Mouse (Mus musculus): Measurements from ENCODE around the gene Dhh.

Gene Dhh

DNA sequence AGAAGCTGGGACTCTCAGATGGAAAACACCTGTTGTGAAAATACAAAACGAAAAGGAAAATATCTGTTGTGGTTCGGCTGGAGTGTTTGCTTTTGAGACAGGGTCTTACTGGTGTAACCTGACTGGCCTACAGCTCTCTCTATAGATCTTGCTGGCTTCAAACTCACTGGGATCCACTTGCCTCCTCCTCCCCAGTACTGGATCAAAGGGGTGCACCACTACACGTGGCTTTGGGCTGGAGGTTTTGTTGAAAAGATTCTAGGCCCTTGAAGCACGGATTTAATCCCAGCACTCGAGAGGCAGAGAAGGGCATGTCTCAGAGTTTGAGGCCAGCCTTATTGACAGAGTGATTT is 16.7 kb downstream of the Dhh start:
- intact Hi-C loops (cut with DNase I) = no loop called here

DNA sequence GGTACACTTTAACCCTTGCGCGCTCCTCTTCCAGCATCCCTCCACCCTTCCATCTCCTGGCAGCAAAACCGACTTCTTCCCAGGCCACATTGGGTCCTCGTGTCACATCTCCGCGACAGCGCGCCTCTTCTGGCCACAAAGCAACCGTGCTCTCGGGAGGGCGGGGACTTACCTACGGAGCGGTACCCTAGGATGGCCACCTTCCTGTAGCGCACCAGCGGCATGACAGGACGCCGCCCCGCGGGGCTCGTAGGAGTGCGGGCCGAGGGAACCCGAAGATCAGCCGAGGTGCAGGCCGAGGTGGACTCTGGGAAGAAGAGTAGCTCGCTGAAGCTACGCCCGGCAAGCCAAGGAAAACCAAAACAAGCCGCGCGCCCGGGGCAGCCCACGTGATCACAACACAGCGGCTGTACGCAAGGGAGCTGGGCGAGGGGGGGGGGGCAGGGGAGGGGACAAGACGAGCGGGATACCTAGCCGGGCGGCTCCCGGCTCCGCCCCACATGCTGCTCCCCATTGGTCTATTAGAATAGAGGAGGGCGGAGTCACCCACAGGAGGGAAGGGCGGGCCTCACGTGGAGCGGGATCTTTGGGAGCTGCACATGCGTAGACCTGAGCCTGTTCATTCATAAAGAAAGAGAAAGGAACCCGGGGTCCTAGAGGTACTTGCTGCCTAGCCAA is 17.2 kb downstream of the Dhh start:
- intact Hi-C loops (cut with DNase I) = no loop called here

DNA sequence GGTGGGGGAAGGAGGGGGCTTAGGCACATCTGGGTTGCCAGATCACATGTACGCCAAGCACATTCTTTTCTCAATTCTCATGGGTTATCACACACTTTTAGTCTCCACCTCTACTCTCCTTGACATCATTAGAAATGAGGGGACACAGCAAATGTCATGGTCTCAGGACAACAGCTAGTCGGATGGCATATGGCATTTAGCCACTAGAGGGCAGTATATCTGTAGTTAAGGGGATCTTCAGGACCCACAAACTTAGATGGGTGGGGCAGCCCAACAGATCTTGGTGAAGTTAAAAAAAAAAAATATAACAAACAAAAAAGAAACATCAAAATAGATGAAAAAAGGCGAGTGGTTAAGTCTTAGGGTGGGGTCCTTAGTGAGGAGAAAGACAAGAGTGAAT is 21.0 kb downstream of the Dhh start:
- intact Hi-C loops (cut with DNase I) = loop anchor here (5.0 to 10.0 kb wide), 2 partner anchors 47 to 120 kb away; no protein-coding TSS in a partner anchor

DNA sequence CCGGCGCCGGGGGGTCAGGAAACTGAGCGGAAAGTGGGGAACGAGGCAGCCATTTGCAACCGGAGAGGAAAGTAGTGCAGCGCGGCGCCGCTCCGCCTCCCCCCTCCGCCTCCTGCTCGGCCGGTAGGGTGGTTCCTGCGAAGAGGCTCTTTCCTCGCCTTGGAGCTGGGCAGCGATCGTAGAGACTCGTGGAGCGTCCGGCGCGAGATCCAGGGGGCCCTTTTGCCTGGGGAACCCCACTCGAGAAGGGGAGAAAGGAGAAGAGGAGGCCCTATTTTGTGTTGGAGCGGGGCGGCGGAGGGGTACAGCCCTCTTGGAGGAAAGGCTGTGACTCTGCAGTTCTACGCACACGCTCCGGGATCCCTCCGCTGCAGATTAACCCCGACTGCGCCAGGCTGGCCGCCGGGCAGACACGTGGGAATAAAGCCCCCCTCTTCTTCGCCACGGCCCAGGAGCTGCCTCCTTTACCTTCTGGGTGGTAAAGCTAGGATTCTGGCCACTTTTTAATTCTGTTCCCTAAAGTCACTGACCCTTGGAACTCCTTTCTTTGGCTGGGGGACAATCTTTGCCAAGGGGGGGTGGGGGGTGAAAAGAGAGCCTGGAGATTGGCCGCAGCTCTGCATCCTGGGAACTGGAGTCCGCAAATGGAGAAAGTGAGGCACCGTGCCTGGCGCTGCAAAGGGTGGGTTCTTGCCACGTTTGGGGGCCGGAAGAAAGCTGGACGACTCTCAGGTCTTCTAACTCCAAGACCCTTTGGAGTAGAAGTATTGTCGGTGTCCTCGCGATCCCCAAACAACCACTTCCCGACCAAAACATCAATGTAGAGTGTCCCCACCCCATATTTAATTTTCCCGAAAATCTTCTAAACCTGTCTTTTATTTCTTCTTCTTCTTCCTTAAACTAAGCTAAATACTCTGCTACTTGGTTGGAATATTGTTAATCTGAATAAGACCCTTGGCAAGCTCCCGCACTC is 26.1 kb downstream of the Dhh start:
- intact Hi-C loops (cut with DNase I) = loop anchor here (10.0 kb wide), 1 partner anchor 53 kb away; no protein-coding TSS in a partner anchor

DNA sequence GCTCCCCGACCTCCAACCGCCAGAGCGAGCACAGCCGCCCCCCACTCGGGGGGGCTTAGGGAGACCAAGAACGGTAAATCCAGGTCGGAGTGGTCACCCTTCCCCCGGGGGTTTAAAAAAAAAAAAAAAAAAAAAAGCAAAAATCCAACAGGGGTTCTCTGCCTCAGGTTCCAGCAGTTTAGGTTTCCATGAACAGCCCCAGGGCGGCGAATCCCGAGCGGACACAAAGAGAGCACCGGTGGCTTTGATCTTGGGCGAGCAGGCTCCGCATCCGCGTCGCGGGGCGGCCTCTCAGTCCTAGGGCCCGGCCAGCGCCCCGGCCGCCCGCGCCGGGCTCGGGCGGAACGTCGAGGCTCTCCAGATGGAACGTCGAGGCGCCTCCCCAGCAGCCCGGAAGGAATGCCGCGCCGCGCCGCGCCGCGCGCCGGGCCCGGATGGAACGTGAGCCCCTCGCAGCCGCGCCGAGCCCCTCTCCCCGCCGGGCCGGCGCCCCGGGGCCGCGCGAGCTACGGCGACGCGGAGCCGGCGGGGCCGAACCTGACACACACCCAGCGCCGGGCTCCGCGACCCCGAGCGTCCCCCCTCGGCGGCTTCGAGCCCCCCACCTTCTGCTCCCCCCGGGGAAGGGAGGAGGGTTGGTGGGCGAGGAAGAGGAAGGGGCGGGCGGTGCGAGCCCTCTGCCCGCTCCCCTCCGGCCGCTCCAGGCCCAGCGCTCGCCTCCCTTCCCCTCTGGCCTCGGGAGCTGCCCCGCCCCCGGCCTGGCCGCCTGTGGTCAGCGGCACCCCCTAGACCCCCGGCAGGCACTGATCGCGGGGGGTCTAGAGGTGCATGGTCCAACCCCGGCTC is 27.0 kb downstream of the Dhh start, which contains the start of gene Kmt2d:
Gene Kmt2d, minus strand, starts transcription at position 135 of the 846 bp plus-strand sequence.
- intact Hi-C loops (cut with DNase I) = loop anchor here (10.0 kb wide), 1 partner anchor 54 kb away; no protein-coding TSS in a partner anchor

DNA sequence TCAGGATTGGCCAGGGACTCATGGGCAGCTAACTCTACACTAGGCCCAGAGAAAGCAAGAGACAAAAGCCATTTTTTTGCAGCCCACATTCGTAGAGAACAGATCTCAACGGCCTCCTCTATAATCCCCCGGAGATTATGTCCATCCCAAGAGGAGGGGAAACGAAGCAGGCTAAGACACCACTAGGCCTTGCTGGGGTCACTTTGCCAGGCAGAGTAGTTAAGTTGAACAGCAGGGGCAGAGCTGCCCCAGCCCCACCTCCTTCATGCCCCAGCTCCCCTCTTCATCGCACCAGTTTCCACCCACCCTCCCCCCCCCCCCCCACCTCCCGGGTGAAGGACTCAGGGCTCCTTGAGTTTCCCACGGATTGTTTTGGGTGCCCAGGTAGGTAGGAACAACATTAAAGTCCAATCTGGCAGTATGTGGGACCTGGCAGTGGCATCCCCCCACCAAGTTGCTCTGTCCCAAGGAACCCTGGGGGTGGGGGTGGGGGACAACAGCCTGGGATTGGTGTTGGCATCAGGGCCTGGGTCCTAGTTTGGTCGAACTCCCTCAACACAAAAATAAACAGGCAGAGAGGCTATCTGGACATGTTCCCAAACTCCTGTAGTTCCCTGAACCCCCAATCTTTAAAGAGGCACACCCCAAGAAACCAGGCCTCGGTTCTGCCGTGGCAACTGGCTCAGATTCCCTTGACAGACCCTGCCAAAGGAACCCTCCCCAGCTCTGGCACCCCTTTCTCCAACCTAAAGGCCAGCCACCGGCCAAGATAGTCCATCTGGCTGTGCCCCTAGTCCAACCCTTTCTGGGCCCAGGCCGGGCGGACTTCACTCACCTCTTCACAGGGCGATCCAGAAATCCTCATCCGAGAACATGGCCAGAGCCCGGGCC is 27.9 kb downstream of the Dhh start:
- intact Hi-C loops (cut with DNase I) = loop anchor here (10.0 kb wide), 1 partner anchor 54 kb away; no protein-coding TSS in a partner anchor

DNA sequence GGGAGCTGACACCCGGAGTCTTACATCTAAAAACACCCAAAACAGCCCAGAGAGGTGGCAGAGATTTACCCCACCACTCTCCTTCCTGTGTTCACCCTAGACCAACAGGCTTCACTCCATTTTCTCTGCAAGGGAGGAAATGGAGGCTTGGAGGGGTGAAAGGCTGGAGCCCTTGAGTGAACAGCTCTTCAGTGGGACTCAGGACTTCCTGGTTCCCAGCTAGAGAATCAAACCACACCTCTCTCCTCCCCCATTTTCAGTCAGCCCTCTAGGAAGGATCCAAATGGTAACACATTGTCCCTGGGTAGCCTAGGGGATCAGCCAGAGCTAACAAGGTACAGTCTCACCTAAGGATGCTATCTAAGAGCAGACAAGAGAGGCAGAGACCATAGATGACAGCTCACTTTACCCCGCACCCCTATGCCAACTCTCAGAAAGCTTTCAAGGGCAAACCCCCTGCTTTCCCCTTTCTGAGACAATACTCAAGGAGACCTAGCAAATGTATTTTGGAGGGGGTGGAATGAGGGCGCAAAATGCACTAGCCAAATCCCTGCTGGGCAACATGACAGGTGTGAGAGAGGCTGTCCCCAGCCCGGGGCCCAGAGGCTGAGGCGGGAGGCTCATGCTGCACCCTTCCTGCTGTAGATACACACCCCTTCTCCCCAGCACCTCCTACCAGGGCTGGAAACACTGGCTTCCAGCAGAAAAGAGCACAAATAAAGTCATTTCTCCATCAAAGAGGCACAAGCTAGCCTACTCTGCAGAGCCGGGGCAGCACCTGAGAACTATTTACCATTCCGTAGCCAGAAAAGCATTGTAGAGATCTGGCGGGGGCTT is 28.8 kb downstream of the Dhh start:
- intact Hi-C loops (cut with DNase I) = loop anchor here (5.0 to 10.0 kb wide), 2 partner anchors 37 to 55 kb away; partner anchors contain the start of gene Prkag1

DNA sequence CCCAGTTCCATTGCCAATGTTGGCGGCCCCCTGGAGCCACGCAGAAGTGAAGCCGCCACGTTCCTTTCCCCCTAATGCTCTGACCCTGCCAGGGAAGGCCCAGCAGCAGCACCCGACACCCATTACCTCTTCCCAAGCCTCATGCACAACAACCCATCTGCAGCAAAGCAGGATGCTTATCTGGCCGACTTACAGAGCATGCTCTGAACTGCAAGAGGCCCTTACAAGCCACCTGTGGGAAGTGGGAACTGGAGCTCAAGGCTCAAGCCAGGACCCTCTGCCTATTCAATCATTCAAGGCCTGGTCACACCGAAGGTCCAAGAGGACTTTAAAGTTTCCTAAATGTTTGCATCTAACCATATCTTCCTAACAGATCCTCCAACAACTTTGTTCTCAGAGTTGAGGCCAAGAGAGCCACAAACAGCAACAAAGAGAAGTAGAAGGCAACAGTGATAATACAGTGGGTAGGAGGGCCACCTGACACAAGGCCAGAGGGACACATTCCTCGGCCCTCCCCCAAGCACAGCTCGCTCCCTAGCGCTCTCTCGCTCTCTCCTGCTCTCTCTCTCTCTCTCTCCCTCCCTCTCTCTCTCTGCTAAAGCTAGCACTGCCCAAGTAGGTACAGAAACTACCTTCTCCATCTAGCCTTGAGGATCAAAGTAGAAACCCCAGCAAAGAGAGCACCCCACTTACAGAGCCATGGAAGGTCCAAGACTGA is 29.8 kb downstream of the Dhh start:
- intact Hi-C loops (cut with DNase I) = loop anchor here (5.0 kb wide), 1 partner anchor 36 kb away; the partner anchor contains the start of gene Prkag1

DNA sequence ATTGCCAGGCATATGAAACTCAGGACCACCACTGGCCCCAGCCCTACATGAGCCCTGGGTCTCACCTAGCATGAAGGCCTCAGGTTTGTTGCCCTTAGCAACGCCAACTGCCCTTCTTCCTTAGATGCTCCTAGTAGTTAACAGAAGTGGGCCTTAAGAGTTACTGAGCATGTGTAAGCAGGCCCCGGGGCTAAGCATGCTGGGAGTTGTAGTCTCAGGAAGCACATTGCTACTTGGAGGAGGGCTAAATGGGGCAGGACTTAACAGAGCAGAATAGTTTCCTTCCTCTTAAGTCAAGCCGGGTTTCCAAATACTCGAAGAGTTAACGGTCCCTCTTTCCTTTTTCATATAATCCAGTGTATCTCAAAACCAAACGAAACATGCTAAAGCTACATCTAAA is 31.0 kb downstream of the Dhh start:
- intact Hi-C loops (cut with DNase I) = loop anchor here (5.0 kb wide), 1 partner anchor 35 kb away; the partner anchor contains the start of gene Prkag1

DNA sequence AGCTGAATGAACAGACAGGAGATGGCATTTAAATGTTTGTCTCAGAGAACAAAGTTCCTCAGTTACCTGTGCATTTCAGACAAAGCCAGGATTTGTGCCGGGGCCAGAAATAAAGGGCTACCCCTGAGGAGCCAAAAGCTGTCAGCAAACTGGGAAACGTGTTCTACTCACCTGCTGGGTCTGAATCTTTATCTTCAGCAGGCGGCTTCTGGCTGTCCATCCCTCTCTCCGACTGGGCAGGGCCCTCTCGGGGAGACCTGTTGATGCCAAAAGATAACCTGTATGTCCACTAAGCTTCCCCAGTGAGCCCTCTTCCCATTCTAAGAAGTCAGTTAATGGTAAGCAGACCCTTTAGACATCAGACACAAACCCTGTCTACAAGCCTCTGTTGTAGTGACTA is 31.8 kb downstream of the Dhh start:
- intact Hi-C loops (cut with DNase I) = loop anchor here (5.0 kb wide), 1 partner anchor 34 kb away; the partner anchor contains the start of gene Prkag1

DNA sequence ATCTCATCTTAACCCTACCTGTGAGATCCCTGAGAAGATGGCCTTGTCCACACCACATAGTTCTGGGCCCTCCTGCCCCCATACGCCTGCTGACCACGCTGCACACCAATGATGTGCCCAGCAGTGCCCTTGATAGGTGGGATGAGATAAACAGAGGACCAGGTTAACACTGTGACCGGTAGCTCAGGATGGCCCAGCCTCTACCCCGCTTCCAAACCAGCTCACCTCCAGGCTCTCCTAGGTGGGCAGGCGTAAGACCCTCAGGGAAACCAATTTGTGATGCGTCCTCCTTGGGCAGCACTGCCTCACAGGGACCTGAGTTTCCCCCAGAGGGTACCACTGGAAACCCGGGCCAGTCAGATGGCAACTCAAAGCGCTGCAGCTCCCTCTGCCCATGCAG is 32.6 kb downstream of the Dhh start:
- intact Hi-C loops (cut with DNase I) = loop anchor here (5.0 kb wide), 1 partner anchor 33 kb away; the partner anchor contains the start of gene Prkag1

DNA sequence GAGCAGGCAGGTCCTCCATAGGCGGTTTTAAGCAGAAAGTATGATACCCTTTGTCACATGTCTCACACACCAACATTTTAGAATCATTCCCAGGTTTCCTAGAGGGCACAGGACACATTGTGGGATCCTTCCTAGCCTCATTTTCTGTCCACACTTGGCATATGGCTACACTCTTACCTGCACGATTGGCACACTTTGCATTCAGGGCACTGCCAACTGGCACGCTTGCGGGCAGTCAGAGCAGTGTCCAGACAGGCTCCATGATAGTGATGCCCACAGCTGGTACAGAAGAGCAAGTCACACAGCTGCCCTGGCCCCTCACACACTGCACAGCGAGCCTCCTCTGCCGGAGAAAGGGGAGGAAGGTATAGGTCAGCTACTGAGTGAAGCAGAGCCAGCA is 33.4 kb downstream of the Dhh start:
- intact Hi-C loops (cut with DNase I) = loop anchor here (5.0 kb wide), 1 partner anchor 33 kb away; the partner anchor contains the start of gene Prkag1

DNA sequence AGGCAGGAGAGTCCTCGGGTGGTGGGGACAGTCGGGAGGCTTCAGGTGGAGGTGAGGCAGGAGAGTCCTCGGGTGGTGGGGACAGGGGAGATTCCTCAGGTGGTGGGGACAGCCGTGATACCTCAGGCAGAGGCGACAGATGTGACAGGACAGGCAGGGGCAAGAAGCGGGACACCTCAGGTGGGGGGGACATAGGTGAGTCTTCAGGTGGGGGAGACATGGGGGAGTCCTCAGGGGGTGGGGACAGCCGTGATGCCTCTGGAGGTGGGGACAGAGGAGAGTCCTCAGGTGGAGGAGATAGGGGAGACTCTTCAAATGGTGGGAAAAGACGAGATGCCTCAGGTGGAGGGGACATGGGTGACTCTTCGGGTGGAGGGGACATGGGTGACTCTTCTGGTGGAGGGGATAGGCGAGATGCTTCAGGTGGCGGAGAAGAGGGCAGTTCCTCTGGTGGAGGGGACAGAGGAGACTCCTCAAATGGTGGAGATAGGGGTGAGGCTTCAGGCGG is 34.8 kb downstream of the Dhh start:
- intact Hi-C loops (cut with DNase I) = no loop called here

DNA sequence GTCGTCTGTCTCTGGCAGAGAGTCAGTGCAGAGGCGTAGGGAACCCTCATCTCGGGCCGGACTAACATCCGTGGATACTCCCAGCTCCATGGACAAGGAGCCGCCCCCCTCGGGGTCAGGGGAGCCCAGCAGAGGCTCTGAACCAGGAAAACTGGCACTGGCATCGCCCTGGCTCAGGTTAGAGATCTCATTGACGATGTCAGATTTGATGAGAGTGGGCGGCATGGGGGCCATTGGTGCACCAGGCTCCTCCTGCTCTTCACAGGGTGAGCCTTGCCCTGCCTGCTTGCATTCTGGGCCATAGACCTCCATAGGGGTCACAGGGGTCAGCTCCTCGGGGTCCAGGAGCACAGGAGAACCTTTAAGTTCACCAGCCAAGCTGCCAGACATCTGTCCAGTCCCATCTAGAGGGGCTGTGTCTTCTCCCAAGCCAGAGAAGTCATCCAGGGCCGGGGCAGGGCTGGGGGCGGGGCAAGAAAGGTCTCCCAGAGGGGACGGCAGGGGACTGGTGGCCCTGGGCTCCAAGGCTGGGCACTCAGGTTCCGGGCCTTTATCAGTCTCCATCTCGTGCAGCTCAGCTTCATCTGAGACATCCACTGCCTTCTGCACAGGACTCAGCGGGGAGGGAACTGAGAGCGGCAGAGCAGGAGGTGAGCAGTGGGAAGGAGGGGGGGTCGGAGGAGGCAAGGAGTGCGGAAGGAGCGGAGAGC is 36.5 kb downstream of the Dhh start:
- intact Hi-C loops (cut with DNase I) = no loop called here

DNA sequence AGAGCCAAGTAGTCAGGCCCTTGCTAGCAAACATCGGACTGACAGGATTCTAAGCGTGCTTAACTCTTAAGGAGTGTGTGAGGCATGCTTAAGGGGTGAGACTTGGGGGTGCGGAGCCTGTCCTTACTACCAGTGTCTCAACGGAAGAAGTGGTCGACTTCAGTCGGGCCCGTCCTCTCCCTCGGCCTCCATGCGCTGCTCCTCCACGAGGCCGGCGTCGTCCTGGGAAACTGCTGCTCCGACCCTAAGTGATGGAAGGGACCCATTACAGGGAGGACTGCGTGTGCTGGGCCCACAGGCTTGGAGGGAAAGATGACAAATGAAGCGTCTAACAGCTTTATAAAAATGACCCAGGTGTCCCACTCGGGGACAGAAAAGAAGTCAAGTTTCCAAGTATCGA is 37.4 kb downstream of the Dhh start:
- intact Hi-C loops (cut with DNase I) = no loop called here

DNA sequence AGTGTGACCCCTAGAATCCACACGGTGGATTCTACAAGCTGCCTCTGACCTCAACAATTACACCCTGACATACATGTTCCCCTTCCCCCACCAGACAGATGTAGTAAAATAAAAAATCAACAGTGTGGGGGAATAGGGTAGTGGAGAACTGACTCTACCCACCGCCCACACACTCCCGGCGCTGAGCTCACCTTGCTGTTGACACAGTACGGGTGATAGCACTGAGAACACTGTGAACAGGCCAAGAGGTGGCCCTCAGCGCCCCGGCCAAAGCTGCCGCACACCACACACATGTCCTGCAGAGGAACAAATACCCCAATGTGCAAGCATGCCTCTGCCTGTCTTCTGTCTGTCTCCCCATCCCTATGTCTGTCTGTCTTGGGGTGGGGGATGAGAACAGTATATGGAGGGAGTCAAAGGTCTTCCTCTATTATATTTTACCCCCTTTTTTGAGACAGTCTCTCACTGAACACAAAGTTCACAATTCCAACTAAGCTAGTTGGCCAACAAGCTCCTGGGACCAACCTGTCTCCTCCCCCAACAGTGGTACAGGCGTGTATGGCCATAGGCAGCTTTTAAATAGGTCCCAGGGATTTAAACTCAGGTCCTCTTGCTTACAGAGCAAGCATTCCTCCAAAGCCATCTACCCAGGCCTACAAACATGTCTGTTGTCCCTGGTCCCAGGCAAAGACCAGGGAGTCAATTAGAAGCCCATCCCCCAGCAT is 38.9 kb downstream of the Dhh start:
- intact Hi-C loops (cut with DNase I) = no loop called here

DNA sequence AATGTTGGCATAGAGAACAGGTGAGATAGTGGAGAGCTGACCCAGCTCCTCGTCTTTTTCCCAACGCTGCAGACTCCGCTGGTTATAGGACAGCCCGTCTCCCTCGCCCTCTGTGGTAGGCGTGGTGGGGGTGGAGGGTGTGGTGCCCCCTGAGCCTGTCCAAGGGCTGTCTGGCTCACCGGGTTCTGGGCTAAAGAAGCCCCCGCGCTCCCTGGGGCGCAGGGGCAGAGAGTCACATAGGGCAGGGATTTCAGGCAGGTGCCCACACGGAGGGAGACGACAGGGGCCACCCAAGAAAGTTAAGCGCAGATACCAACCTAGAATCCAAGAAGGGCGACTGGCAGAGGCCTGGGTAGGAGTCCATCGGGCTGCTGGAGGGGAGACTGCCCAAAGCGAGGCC is 44.1 kb downstream of the Dhh start:
- intact Hi-C loops (cut with DNase I) = no loop called here
